Mouse (Mus musculus): ENCODE results near the gene Ccdc61.

Ccdc61 gene

GRCm38 (mm10) chr7:18910241-18910831 lies at the start of gene Ccdc61:
Ccdc61 (minus strand) TSS chr7:18910415.
- peak; percentile 92 to 97 for DNase-seq (ENCODE audit: low spot score in 2 of 2)

GRCm38 (mm10) chr7:18959446-18959845 lies 49.2 kb upstream of the Ccdc61 start:
- DNase-seq (ENCODE audit: low spot score in 2 of 2) = no peak

- DNase-seq (ENCODE audit: low spot score in 2 of 2) = no peak
Observed at GRCm38 (mm10) chr7:18958384-18958766, 48.2 kb upstream of the Ccdc61 start.

- DNase-seq (ENCODE audit: low spot score in 2 of 2) = peak; percentile 33 to 46
Observed at GRCm38 (mm10) chr7:18957569-18958383, 47.6 kb upstream of the Ccdc61 start.

GRCm38 (mm10) chr7:18951397-18951796 lies 41.2 kb upstream of the Ccdc61 start:
- DNase-seq (ENCODE audit: low spot score in 2 of 2) = peak in 1 of 2 experiments; percentile 26

- no peak for DNase-seq (ENCODE audit: low spot score in 2 of 2)
Observed at GRCm38 (mm10) chr7:18950523-18951315, 40.5 kb upstream of the Ccdc61 start.

GRCm38 (mm10) chr7:18949781-18950522 lies 39.7 kb upstream of the Ccdc61 start:
- DNase-seq (ENCODE audit: low spot score in 2 of 2) = no peak

GRCm38 (mm10) chr7:18948151-18948550 lies 37.9 kb upstream of the Ccdc61 start:
- DNase-seq (ENCODE audit: low spot score in 2 of 2) = no peak

- DNase-seq (ENCODE audit: low spot score in 2 of 2) = no peak
Observed at GRCm38 (mm10) chr7:18942815-18943214, 32.6 kb upstream of the Ccdc61 start.

- no peak for DNase-seq (ENCODE audit: low spot score in 2 of 2)
Observed at GRCm38 (mm10) chr7:18942376-18942775, 32.2 kb upstream of the Ccdc61 start.

GRCm38 (mm10) chr7:18927759-18928158 lies 17.5 kb upstream of the Ccdc61 start:
- no peak for DNase-seq (ENCODE audit: low spot score in 2 of 2)

- DNase-seq (ENCODE audit: low spot score in 2 of 2) = no peak
Observed at GRCm38 (mm10) chr7:18926911-18927310, 16.7 kb upstream of the Ccdc61 start.

GRCm38 (mm10) chr7:18926041-18926790 lies 16.0 kb upstream of the Ccdc61 start:
- DNase-seq (ENCODE audit: low spot score in 2 of 2) = no peak

- peak in 1 of 2 experiments; percentile 48 for DNase-seq (ENCODE audit: low spot score in 2 of 2)
Observed at GRCm38 (mm10) chr7:18925162-18925938, 15.1 kb upstream of the Ccdc61 start, which contains the start of gene Nova2. Nova2 (plus strand) TSS chr7:18925888.

GRCm38 (mm10) chr7:18924321-18924720 lies 14.1 kb upstream of the Ccdc61 start:
- DNase-seq (ENCODE audit: low spot score in 2 of 2) = no peak

- no peak for DNase-seq (ENCODE audit: low spot score in 2 of 2)
Observed at GRCm38 (mm10) chr7:18923711-18924191, 13.5 kb upstream of the Ccdc61 start.

GRCm38 (mm10) chr7:18923267-18923666 lies 13.1 kb upstream of the Ccdc61 start:
- no peak for DNase-seq (ENCODE audit: low spot score in 2 of 2)

- no peak for DNase-seq (ENCODE audit: low spot score in 2 of 2)
Observed at GRCm38 (mm10) chr7:18922807-18923206, 12.6 kb upstream of the Ccdc61 start.

GRCm38 (mm10) chr7:18921069-18921468 lies 10.9 kb upstream of the Ccdc61 start:
- peak in 1 of 2 experiments; percentile 56 for DNase-seq (ENCODE audit: low spot score in 2 of 2)

- no peak for DNase-seq (ENCODE audit: low spot score in 2 of 2)
Observed at GRCm38 (mm10) chr7:18917931-18918330, 7.7 kb upstream of the Ccdc61 start.
